Mouse (Mus musculus): ENCODE results near the gene Entpd1.

Entpd1 gene

GRCm38 (mm10) chr19:40628950-40629349 lies 16.8 kb downstream of the Entpd1 start:
- no peak for DNase-seq (ENCODE audit: low read depth, low spot score)

DNA sequence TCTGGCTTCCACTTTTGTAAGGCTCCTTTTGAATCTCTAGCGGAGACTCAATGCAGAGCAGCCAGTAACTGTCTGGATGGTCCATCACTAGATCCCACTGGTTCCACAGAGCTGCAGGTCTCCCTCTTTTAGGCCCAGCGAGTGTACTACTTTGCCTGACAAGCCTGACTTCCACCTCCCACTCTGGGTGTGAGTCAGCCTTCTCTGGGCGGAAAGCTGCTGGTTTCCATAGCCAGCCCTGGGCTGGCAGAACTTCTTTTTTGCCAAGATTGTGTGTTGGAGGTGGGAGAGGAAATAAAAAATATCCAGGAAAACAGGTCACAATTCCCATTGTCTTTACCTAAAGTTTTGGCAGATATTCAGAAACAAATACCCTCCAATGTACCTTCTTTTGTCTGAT lies 17.9 kb downstream of the Entpd1 start:
- no peak for DNase-seq (ENCODE audit: low read depth, low spot score)

- no peak for DNase-seq (ENCODE audit: low read depth, low spot score)
Observed at GRCm38 (mm10) chr19:40630606-40631005, 18.4 kb downstream of the Entpd1 start.

DNA sequence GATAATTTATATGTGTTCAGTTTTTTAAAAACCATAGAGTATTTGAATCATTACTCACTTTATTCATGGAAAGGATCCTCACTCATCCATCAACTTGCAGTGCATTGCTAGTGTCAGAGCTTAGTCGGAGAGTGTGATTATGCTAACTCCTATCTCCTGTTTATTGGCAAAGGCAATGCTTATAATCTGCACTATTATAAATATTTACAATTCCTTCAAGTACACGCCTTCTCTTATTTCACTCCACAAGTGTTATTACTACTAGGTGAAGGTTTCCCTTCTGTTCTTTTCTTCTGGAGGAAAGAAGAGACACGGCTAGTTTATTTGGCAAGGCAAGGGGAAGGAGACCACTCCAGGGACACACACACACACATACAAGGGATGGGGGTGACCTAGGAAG lies 20.0 kb downstream of the Entpd1 start:
- DNase-seq (ENCODE audit: low read depth, low spot score): no peak

DNA sequence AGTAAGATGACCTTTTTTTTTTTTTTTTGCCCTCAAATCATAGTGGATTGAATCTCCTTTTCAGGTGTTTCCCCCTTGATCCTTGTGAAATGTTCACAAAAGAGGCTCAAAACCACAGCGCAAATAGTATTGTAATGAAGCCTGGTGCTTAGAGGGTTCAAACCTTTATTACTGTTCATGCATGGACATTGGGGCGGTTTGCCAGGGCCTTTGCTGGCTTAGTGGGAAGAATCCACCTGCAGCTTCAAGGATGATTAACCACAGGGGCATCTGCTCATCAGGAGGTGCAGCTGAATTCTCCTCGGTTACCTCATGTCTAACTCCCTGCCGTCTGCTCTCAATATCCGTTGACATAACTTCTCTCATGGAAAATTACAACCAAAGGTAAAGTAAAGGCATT lies 20.5 kb downstream of the Entpd1 start:
- DNase-seq (ENCODE audit: low read depth, low spot score): no peak

DNA sequence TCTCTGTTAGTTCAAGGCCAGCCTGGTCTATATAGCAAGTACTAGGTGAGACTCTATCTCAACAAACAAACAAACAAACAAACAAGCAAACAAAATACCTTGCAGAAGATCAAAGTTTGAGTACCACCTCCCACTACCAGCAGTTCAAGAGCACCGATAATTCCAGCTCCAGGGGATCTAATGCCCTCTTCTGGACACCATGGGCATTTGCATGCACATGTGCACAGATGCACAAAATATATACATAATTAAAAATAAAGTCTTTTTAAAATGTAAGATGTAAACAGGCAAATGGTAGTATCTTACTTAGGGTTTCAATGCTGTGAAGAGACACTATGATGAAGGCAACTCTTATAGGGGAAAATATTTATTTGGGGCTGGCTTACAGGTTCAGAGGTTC lies 21.0 kb downstream of the Entpd1 start:
- DNase-seq (ENCODE audit: low read depth, low spot score): no peak

DNA sequence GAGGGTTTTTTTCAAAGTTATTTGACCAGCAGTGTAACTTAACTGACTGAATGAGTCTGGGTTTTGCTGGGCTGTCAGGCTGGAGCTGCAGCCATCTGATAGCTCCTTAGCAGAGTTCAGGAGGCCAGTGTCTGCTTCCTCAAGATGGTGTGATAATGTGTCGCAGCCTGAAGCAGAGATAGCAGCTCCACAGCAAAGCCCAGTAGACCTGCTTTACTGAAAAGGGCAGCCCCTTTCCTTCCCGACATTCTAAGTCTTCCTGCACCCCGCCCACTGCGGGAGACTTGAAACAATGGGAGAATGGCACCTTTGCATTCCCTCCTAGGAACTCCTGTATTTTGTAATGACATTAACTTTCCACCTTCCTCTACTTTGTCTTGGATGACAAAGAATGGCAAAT lies 24.9 kb downstream of the Entpd1 start:
- no peak for DNase-seq (ENCODE audit: low read depth, low spot score)

DNA sequence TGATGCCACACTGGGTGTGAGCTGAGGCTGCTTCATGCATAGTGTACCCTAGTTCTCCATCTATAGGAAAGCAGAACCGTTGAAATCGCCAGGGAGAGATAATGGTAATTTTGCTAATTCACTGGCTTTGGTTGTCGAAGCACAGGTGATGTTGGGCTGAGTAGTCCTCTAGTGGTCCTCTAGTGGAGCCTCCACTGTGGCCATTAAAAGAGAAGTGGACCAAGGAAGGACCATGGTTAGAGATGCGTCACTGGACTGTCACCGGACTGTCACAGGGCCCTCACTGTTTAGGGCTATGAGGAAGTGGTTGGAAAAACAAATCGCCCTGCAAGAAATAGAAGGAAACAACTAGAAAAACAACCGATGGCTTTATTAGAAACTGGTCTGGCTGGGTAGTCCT lies 25.4 kb downstream of the Entpd1 start:
- DNase-seq (ENCODE audit: low read depth, low spot score): no peak

DNA sequence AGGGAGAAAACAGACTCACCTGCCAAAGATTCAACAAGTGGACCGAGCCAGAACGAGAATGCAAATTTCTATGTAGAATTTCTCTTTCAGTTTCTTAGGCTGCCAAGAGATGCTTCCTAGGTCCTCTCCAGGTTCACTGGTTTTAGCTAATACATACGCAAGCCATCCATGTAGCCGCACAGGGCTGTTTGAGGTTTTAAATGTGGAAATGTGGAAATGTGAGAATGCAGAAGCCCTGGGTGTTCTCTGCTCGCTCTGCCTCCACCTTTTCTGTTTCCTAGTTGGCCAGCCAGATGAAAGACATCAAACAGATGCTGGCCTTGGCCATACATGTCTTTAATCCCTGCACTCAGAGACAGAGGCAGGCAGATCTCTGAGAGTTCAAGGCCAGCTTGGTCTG lies 26.4 kb downstream of the Entpd1 start:
- no peak for DNase-seq (ENCODE audit: low read depth, low spot score)

DNA sequence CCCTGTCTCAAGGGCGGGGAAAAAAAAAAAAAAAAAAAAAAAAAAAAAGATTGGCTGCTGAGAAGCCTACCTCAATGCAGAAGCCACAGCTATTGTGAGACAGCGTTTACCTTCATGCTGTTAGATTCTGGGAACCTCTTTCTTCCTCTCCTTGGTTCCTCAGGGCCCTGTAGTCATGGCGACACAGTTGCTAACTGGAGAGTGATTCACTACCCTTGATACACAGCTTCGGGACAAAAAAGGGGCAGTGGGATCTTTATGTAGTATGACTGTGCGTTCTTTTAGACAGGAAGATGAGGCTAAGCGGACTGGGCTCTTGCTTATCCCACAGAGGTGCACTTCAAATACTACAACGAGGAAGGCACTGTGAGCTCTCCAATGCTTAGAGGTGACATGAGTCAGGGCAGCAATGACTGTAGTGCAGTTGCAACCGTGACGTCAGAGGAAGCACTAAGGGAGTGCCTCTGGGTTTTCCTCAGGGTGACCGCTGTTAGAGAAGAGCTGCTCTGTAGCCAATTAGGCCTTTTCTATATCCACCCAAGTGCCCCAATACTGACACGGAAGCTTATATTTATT lies 27.7 kb downstream of the Entpd1 start:
- peak; percentile 44 for DNase-seq (ENCODE audit: low read depth, low spot score)

DNA sequence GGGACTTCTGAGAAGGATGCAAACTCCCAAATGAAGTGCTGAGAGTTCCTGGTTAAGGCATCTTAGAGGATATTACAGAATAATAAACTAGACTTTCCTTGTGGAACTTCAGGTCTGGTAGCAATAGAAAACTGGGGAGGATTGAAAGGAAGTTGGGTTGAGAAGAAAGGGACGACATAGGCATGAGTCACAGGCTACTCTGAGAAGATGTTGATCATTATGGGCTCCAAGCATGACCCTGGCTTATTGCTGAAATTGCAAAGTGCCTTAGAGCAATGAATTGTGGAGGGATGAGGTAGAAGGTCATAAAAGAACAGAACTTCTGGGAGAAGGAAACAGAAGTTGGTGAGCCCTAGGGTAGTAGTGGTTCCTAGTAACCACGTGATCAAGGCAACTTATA lies 28.6 kb downstream of the Entpd1 start:
- DNase-seq (ENCODE audit: low read depth, low spot score): no peak

DNA sequence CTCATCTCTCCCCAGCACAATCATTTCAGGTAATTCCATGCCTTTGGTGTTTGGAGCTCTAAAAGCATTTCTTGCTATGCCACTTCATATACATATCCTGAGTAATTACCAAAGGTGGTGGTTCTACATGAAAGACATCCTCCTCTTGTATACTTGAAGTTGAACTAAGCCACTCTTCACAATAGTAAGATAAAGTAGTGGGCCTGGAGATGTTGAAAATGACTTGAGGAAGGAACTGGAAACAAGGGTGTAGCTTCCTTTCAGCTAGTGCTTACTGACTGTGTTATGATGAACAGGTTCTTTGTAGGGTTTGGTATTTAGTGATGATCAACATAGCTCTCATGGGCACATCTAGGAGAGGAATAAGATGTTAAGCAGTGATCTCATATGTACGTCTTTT lies 31.7 kb downstream of the Entpd1 start:
- no peak for DNase-seq (ENCODE audit: low read depth, low spot score)

DNA sequence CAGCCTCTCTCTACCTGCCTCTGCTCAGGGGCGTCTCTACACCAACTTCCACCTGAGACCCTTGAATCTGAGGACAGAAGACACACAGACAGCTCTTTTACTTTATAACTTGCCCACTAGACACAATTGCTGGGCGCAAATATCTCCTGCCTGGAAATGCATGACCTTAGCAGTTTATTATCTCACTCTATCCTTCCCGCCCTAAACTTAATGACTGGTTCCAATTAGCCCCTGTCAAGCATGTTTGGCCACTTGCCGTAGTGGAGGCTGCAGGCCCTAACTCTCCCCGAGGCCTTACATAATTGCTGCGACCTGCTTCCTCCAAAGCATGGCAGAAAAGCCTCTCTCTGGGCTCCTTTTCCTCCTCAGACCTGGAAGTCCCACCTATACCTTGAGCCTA lies 34.2 kb downstream of the Entpd1 start:
- no peak for DNase-seq (ENCODE audit: low read depth, low spot score)

GRCm38 (mm10) chr19:40647319-40648158 lies 35.4 kb downstream of the Entpd1 start:
- DNase-seq (ENCODE audit: low read depth, low spot score): no peak

DNA sequence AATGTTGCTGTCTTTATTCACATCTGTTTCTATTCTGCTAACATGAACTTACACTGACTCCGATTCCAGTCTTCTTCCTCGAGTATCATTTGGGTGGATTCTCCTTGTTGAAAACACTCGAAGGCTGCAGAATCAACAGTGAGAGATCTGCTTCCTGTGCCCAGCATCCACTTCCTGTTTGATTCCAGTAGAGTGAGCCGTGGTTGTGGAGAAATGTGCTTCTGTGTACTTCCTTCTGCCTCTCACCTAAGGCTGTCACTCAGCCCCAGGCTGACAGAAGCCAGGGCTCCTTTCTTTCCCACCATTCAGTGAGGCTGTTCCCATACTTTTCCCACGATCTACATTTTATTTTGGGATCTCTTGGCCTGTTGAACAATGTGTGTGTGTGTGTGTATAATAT lies 37.9 kb downstream of the Entpd1 start:
- no peak for DNase-seq (ENCODE audit: low read depth, low spot score)

- no peak for DNase-seq (ENCODE audit: low read depth, low spot score)
Observed at GRCm38 (mm10) chr19:40656207-40656606, 44.0 kb downstream of the Entpd1 start.

DNA sequence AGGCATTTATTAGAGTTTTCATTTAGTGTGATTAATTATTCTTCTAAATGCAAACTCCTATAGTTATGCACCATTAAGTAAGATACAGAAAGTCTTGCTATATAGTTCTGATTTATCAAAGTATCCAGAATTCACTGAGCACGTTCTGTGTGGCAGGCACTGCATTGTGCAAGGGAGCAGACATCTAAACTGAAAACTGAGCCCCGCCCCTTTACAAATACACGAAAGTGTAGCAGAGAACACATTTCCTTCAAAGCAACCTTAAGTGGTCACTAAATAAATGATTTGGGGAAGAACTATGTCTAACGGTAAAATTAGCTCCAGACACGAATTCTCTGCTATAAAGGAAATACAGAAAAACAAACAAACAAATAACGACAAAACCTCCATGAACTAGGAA lies 46.1 kb downstream of the Entpd1 start:
- no peak for DNase-seq (ENCODE audit: low read depth, low spot score)

GRCm38 (mm10) chr19:40658935-40659334 lies 46.8 kb downstream of the Entpd1 start:
- DNase-seq (ENCODE audit: low read depth, low spot score): no peak

GRCm38 (mm10) chr19:40659651-40660478 lies 47.7 kb downstream of the Entpd1 start:
- DNase-seq (ENCODE audit: low read depth, low spot score): peak; percentile 39

DNA sequence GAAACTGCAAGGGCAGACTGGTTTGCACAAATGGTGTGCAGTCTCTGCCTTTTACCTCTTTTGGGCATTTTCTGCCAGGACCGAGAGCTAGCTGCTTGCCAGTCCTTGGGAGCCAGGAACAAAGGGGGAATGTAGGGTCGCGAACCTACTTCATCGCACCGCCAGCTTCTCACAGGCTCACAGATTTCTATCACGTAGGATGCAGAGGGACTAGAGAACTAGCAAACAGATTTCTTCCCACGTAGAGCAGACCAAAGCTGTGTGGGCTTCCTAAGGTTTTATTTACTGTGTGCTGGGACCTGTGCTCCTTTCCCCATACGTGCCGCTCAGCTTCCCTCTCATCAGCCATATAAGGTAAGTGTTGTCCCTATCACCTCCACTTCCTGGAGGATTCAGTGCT lies 48.3 kb downstream of the Entpd1 start:
- DNase-seq (ENCODE audit: low read depth, low spot score): peak; percentile 13

GRCm38 (mm10) chr19:40661108-40661507 lies 48.9 kb downstream of the Entpd1 start:
- DNase-seq (ENCODE audit: low read depth, low spot score): peak; percentile 62

- no peak for DNase-seq (ENCODE audit: low read depth, low spot score)
Observed at GRCm38 (mm10) chr19:40661874-40662273, 49.7 kb downstream of the Entpd1 start.

GRCm38 (mm10) chr19:40662727-40663126 lies 50.6 kb downstream of the Entpd1 start:
- no peak for DNase-seq (ENCODE audit: low read depth, low spot score)
